In genomic region chr14:78798478-78798877, GRCm38 (mm10) we compare ENCODE assay signal across 30 mouse cellular contexts. TPM values are rescaled to one million over a fixed set of nuclear protein-coding genes. Genes with fewer than 3 reads are reported as not detected.
DNase-seq lines count a peak whose midpoint lies in the region; ATAC-seq and TF ChIP-seq lines count a peak whose summit lies in the region.
"Had no signal": no experiment of that assay in that cellular context is flagged by ENCODE, and none has a peak within 500 bp of the region (broad histone marks: within the 10 kb centered on the region; RNA-seq: fewer than 3 reads in every experiment).

No protein-coding gene starts in this region.

- H3K27ac ChIP-seq in embryonic facial prominence, embryonic 14.5 days (replicated peaks; ENCODE audit: low read depth, low read length) = no peak overlapping the region
- H3K27ac ChIP-seq in embryonic facial prominence, embryonic 10.5 days (replicated peaks) = no peak overlapping the region
- peak overlapping the region; percentile 51 for H3K27ac ChIP-seq in kidney, embryonic 15.5 days
- no peak overlapping the region for H3K27ac ChIP-seq in kidney, postnatal 0 days
- H3K27ac ChIP-seq: embryonic facial prominence, embryonic 12.5 days; embryonic facial prominence, embryonic 15.5 days; forebrain, embryonic 10.5 days; forebrain, embryonic 12.5 days had no signal

- no peak overlapping the region for H3K4me2 ChIP-seq in embryonic facial prominence, embryonic 14.5 days (ENCODE audit: low read depth, low read length)
- H3K4me2 ChIP-seq in kidney, embryonic 15.5 days = no peak overlapping the region
- no peak overlapping the region for H3K4me2 ChIP-seq in kidney, postnatal 0 days (ENCODE audit: low read length)
- H3K4me2 ChIP-seq: embryonic facial prominence, embryonic 12.5 days; embryonic facial prominence, embryonic 15.5 days; forebrain, embryonic 12.5 days had no signal

- no peak for TF ChIP-seq CTCF in kidney, postnatal 0 days (IDR thresholded peaks at IDR 0.05; ENCODE audit: low read depth)

- ATAC-seq in embryonic facial prominence, embryonic 14.5 days (ENCODE audit: low read depth) = no peak
- ATAC-seq in kidney, embryonic 15.5 days (replicated peaks; ENCODE audit: low FRiP score) = peak; percentile 64
- ATAC-seq in kidney, postnatal 0 days (replicated peaks; ENCODE audit: low FRiP score, low read depth) = no peak
- ATAC-seq: activated CD4-positive, CD25-positive, alpha-beta regulatory T cell, adult 4 months; CD4-positive, CD25-positive, alpha-beta regulatory T cell, adult 4 months; forebrain, embryonic 14.5 days; forebrain, embryonic 16.5 days; Patski had no signal

- no peaks in the 10 kb centered on the region for H3K4me1 ChIP-seq in embryonic facial prominence, embryonic 14.5 days (ENCODE audit: control insufficient read depth, insufficient read depth, low read length)
- no peaks in the 10 kb centered on the region for H3K4me1 ChIP-seq in embryonic facial prominence, embryonic 10.5 days
- peaks cover 3% of the 10 kb centered on the region; the same call in 1 of the 2 replicates for H3K4me1 ChIP-seq in kidney, embryonic 15.5 days
- H3K4me1 ChIP-seq in kidney, postnatal 0 days (replicated peaks; ENCODE audit: insufficient read depth, low read length) = no peaks in the 10 kb centered on the region
- H3K4me1 ChIP-seq: embryonic facial prominence, embryonic 12.5 days; embryonic facial prominence, embryonic 15.5 days; forebrain, embryonic 12.5 days had no signal

- H3K27me3 ChIP-seq in embryonic facial prominence, embryonic 14.5 days (replicated peaks; ENCODE audit: control insufficient read depth, insufficient read depth, low read length) = no peaks in the 10 kb centered on the region
- H3K27me3 ChIP-seq in embryonic facial prominence, embryonic 10.5 days (replicated peaks; ENCODE audit: low read depth, poor library complexity, severe bottlenecking) = no peaks in the 10 kb centered on the region
- no peaks in the 10 kb centered on the region for H3K27me3 ChIP-seq in kidney, embryonic 15.5 days
- H3K27me3 ChIP-seq in kidney, postnatal 0 days (ENCODE audit: insufficient read depth, low read length) = no peaks in the 10 kb centered on the region
- H3K27me3 ChIP-seq: CH12.LX; embryonic facial prominence, embryonic 12.5 days; embryonic facial prominence, embryonic 15.5 days; forebrain, embryonic 12.5 days had no signal

- no peak overlapping the region for H3K9ac ChIP-seq in embryonic facial prominence, embryonic 14.5 days (ENCODE audit: low read depth, low read length)
- no peak overlapping the region for H3K9ac ChIP-seq in kidney, embryonic 15.5 days
- H3K9ac ChIP-seq in kidney, postnatal 0 days (ENCODE audit: low read depth, low read length) = no peak overlapping the region
- H3K9ac ChIP-seq: embryonic facial prominence, embryonic 12.5 days; embryonic facial prominence, embryonic 15.5 days; forebrain, embryonic 12.5 days had no signal

- no peak overlapping the region for H3K4me3 ChIP-seq in embryonic facial prominence, embryonic 14.5 days (ENCODE audit: low read depth, low read length)
- H3K4me3 ChIP-seq in embryonic facial prominence, embryonic 10.5 days = no peak overlapping the region
- no peak overlapping the region for H3K4me3 ChIP-seq in kidney, embryonic 15.5 days (replicated peaks)
- H3K4me3 ChIP-seq in kidney, postnatal 0 days (replicated peaks; ENCODE audit: low read depth, low read length) = no peak overlapping the region
- H3K4me3 ChIP-seq: embryonic facial prominence, embryonic 12.5 days; embryonic facial prominence, embryonic 15.5 days; erythroblast, embryonic 14.5 days; forebrain, embryonic 10.5 days; forebrain, embryonic 12.5 days had no signal

- H3K9me3 ChIP-seq in embryonic facial prominence, embryonic 14.5 days (ENCODE audit: control insufficient read depth, low read length) = no peaks in the 10 kb centered on the region
- H3K9me3 ChIP-seq in embryonic facial prominence, embryonic 10.5 days = no peaks in the 10 kb centered on the region
- H3K9me3 ChIP-seq in kidney, embryonic 15.5 days (replicated peaks) = no peaks in the 10 kb centered on the region
- no peaks in the 10 kb centered on the region for H3K9me3 ChIP-seq in kidney, postnatal 0 days (replicated peaks; ENCODE audit: low read length)
- H3K9me3 ChIP-seq: embryonic facial prominence, embryonic 12.5 days; embryonic facial prominence, embryonic 15.5 days; forebrain, embryonic 10.5 days; forebrain, embryonic 12.5 days; G1E had no signal

- DNase-seq in embryonic facial prominence, embryonic 14.5 days (ENCODE audit: low spot score) = peak; percentile 20
- DNase-seq in embryonic facial prominence, embryonic 10.5 days (ENCODE audit: low spot score) = no peak
- DNase-seq in kidney, adult 8-10 months = no peak
- DNase-seq in kidney, postnatal 0 days (ENCODE audit: low spot score) = peak; percentile 72
- DNase-seq in kidney, postnatal 4 days = no peak
- DNase-seq in brain, adult 2 months (ENCODE audit: low read depth, low spot score) = peak; percentile 7
- DNase-seq in spleen, postnatal 36 days (ENCODE audit: low spot score in 2 of 2) = no peak
- DNase-seq: adrenal gland, adult 8-10 months; adrenal gland, postnatal 25 days; B cell, adult 2 months; cerebellum, adult 11 months; cerebellum, adult 18-20 months; cerebellum, adult 8-10 months; cerebellum, adult 9-11 months; cerebellum, postnatal 14 days; cerebellum, postnatal 36 days; embryo, embryonic 11 days had no signal

- no peaks in the 10 kb centered on the region for H3K36me3 ChIP-seq in embryonic facial prominence, embryonic 14.5 days (ENCODE audit: control insufficient read depth, insufficient read depth, low read length)
- H3K36me3 ChIP-seq in embryonic facial prominence, embryonic 10.5 days (replicated peaks) = no peaks in the 10 kb centered on the region
- H3K36me3 ChIP-seq in kidney, embryonic 15.5 days = no peaks in the 10 kb centered on the region
- no peaks in the 10 kb centered on the region for H3K36me3 ChIP-seq in kidney, postnatal 0 days (ENCODE audit: insufficient read depth, low read length)
- H3K36me3 ChIP-seq: embryonic facial prominence, embryonic 12.5 days; embryonic facial prominence, embryonic 15.5 days; forebrain, embryonic 10.5 days; forebrain, embryonic 12.5 days; G1E had no signal

- WGBS in embryonic facial prominence, embryonic 14.5 days = 73% methylated on average over 3 of the region's 3 CpGs
- 84% methylated on average over 3 of the region's 3 CpGs for WGBS in embryonic facial prominence, embryonic 10.5 days
- 42% methylated on average over 3 of the region's 3 CpGs for WGBS in kidney, embryonic 15.5 days
- WGBS in kidney, postnatal 0 days = 37% methylated on average over 3 of the region's 3 CpGs

RNA-seq across cellular contexts. Expression of gene Vwa8, which starts 50.4 kb away (rescaled TPM):
- polyA plus RNA-seq in embryonic facial prominence, embryonic 14.5 days (2014; fragmentation: Nextera tagmentation; extraction: Ambion mirVana) = 11.7 and 13.1 TPM in 2 replicates
- polyA plus RNA-seq in embryonic facial prominence, embryonic 10.5 days (2016; fragmentation: Nextera tagmentation; extraction: Ambion mirVana) = 7.1 and 7.4 TPM in 2 replicates
- 13.3 and 14.6 TPM in 2 replicates for polyA plus RNA-seq in kidney, embryonic 15.5 days (2015; fragmentation: Nextera tagmentation; extraction: Ambion mirVana)
- polyA plus RNA-seq in kidney, postnatal 0 days (2015; fragmentation: Nextera tagmentation; extraction: Ambion mirVana) = 18.2 and 20.9 TPM in 2 replicates

Comparison
In these comparisons a context has a peak if more than half of its experiments do, and no peak if none do; other contexts are left out.
1. DNase-seq: peak in embryonic facial prominence, embryonic 14.5 days (single experiment), kidney, postnatal 0 days (single experiment) and brain, adult 2 months (single experiment); none in embryonic facial prominence, embryonic 10.5 days (single experiment), kidney, adult 8-10 months (0 of 2), kidney, postnatal 4 days (0 of 2) and spleen, postnatal 36 days (0 of 2).